Mouse (Mus musculus) heart, embryonic 12.5 days (tissue): ENCODE data around the gene Efna2. TPM values are rescaled to one million over a fixed set of nuclear protein-coding genes. Genes with fewer than 3 reads are reported as not detected.

ENCODE experiments used
- polyA plus RNA-seq: library from polyadenylated mRNA; unstranded; fragments of >200 nt; fragmentation: Nextera tagmentation; extraction: Ambion mirVana; gene quantifications from 2 replicates; pipeline ENCODE4 v1.2.1, GENCODE M21; 2016

Efna2 gene
- polyA plus RNA-seq, 1 experiment from 2014 or later: 16.6 TPM

Other genes with a start within 250 kb of the Efna2 start
- 78.8 and 89.6 TPM in 2 replicates for gene Wdr18, start 219.3 kb upstream of the Efna2 start, polyA plus RNA-seq
- 0.12 and 0.29 TPM in 2 replicates for gene Grin3b, start 208.8 kb upstream of the Efna2 start, polyA plus RNA-seq
- 20.8 and 20.9 TPM in 2 replicates for gene Tmem259, start 195.2 kb upstream of the Efna2 start, polyA plus RNA-seq
- gene Cnn2, start 190.9 kb upstream of the Efna2 start, polyA plus RNA-seq: 302 and 307 TPM in 2 replicates
- 4.5 and 5.1 TPM in 2 replicates for gene Abca7, start 183.0 kb upstream of the Efna2 start, polyA plus RNA-seq
- gene Arhgap45, start 162.8 kb upstream of the Efna2 start, polyA plus RNA-seq: 7.5 and 8.5 TPM in 2 replicates
- 132 and 135 TPM in 2 replicates for gene Polr2e, start 139.7 kb upstream of the Efna2 start, polyA plus RNA-seq
- gene Gpx4, start 132.3 kb upstream of the Efna2 start, polyA plus RNA-seq: 677 and 717 TPM in 2 replicates
- 13.0 and 14.6 TPM in 2 replicates for gene Sbno2, start 73.9 kb upstream of the Efna2 start, polyA plus RNA-seq
- 10.8 and 13.8 TPM in 2 replicates for gene Stk11, start 63.7 kb upstream of the Efna2 start, polyA plus RNA-seq
- gene Atp5d, start 40.9 kb upstream of the Efna2 start, polyA plus RNA-seq: 827 and 861 TPM in 2 replicates
- 1.7 and 3.6 TPM in 2 replicates for gene Cbarp, start 38.6 kb upstream of the Efna2 start, polyA plus RNA-seq
- 25.9 and 28.9 TPM in 2 replicates for gene Midn, start 31.2 kb upstream of the Efna2 start, polyA plus RNA-seq
- gene Cirbp, start 13.5 kb upstream of the Efna2 start, polyA plus RNA-seq: 110 and 118 TPM in 2 replicates
- gene 1600002K03Rik, start 6.5 kb upstream of the Efna2 start, polyA plus RNA-seq: 10.4 and 11.7 TPM in 2 replicates
- gene Mum1, start 47.0 kb downstream of the Efna2 start, polyA plus RNA-seq: 43.0 and 45.9 TPM in 2 replicates
- gene Ndufs7, start 69.6 kb downstream of the Efna2 start, polyA plus RNA-seq: 438 and 454 TPM in 2 replicates
- 55.5 and 58.9 TPM in 2 replicates for gene Gamt, start 81.5 kb downstream of the Efna2 start, polyA plus RNA-seq
- 37.4 and 41.9 TPM in 2 replicates for gene Dazap1, start 82.0 kb downstream of the Efna2 start, polyA plus RNA-seq
- 577 and 591 TPM in 2 replicates for gene Rps15, start 113.0 kb downstream of the Efna2 start, polyA plus RNA-seq
- 0.89 and 1.4 TPM in 2 replicates for gene Apc2, start 116.5 kb downstream of the Efna2 start, polyA plus RNA-seq
- gene 2310011J03Rik, start 141.1 kb downstream of the Efna2 start, polyA plus RNA-seq: 32.7 and 32.8 TPM in 2 replicates
- gene Pcsk4, start 150.0 kb downstream of the Efna2 start, polyA plus RNA-seq: 1.0 and 1.5 TPM in 2 replicates
- gene Reep6, start 150.5 kb downstream of the Efna2 start, polyA plus RNA-seq: 3.1 and 3.7 TPM in 2 replicates
- 5.3 and 6.7 TPM in 2 replicates for gene Adamtsl5, start 168.9 kb downstream of the Efna2 start, polyA plus RNA-seq
- gene Plk5, start 177.0 kb downstream of the Efna2 start, polyA plus RNA-seq: not detected in 2 replicates
- gene Mex3d, start 208.2 kb downstream of the Efna2 start, polyA plus RNA-seq: 6.1 and 6.2 TPM in 2 replicates
- 176 and 181 TPM in 2 replicates for gene Mbd3, start 220.1 kb downstream of the Efna2 start, polyA plus RNA-seq
- gene Uqcr11, start 227.3 kb downstream of the Efna2 start, polyA plus RNA-seq: 951 and 1,026 TPM in 2 replicates